Mouse (Mus musculus): ENCODE results near the gene Cox14. TPM values are rescaled to one million over a fixed set of nuclear protein-coding genes. Genes with fewer than 3 reads are reported as not detected.

Cox14 gene
- polyA plus RNA-seq, 1 experiment from 2014 or later: 297 TPM

DNA sequence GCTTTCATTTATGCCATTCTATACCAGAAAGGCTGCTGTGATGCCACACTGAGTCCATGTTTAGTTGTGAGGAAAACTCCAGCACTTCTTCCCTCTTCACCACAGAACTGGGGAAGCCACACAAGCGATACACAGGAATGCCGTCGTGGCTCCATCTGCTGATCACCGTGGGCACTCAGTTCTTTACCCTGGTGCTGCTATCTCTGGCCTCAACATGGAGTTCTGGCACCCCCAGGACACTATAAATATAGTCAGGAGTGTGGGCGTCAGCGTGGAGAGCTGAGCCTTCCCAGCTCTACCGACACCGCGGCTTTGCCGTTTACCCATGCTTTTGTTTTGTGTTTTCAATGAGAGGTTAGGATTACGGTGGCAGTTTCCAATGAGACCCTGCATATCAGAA, 11.3 kb downstream of the Cox14 start:
- Histone ChIP-seq H3K27me3 (ENCODE audit: insufficient read depth, low read length) (no peaks in the 10 kb centered on the region), H3K36me3 (ENCODE audit: insufficient read depth, low read length) (peaks cover 36% of the 10 kb centered on the region; the same call in 1 of the 2 replicates), H3K4me3 (replicated peaks; ENCODE audit: low read depth, low read length) (no peak overlapping the region), H3K4me1 (replicated peaks; ENCODE audit: insufficient read depth, low read length) (no peaks in the 10 kb centered on the region), H3K9ac (ENCODE audit: low read depth, low read length) (no peak overlapping the region), H3K27ac (no peak overlapping the region), H3K9me3 (replicated peaks; ENCODE audit: low read length) (no peaks in the 10 kb centered on the region), H3K4me2 (ENCODE audit: low read length) (no peak overlapping the region)
- TF ChIP-seq CTCF (IDR thresholded peaks at IDR 0.05; ENCODE audit: low read depth): no peak
- DNase-seq (ENCODE audit: low spot score) (no peak), ATAC-seq (replicated peaks; ENCODE audit: low FRiP score, low read depth) (no peak)
- 88% methylated on average over 11 of the region's 11 CpGs for WGBS

DNA sequence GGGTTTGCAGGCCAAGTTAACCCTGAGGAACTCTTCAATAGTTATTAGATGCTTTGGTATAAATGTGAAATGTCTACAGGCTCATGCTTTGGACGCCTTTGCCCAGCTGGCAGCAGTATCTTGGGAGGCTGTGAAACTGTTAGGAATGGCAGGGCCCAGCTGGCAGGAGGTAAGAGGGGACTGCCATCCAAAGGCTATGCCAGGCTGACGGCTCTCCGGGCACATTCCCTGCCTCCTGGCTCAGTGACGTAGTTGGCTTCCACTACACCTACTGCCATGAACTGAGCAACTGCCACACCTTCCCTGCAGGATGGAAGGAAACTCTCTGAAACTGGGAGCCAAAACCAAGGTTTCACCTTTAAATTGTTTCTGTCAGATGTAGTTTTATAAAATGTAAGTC, 14.8 kb downstream of the Cox14 start:
- no peaks in the 10 kb centered on the region for H3K4me1 ChIP-seq (replicated peaks; ENCODE audit: insufficient read depth, low read length)
- DNase-seq (ENCODE audit: low spot score) (no peak), ATAC-seq (replicated peaks; ENCODE audit: low FRiP score, low read depth) (no peak)
- H3K4me2 ChIP-seq (ENCODE audit: low read length): no peak overlapping the region
- H3K27me3 ChIP-seq (ENCODE audit: insufficient read depth, low read length): no peaks in the 10 kb centered on the region
- H3K9ac ChIP-seq (ENCODE audit: low read depth, low read length): no peak overlapping the region
- no peak overlapping the region for H3K27ac ChIP-seq
- H3K4me3 ChIP-seq (replicated peaks; ENCODE audit: low read depth, low read length): no peak overlapping the region
- 97% methylated on average over 4 of the region's 4 CpGs for WGBS
- H3K9me3 ChIP-seq (replicated peaks; ENCODE audit: low read length): no peaks in the 10 kb centered on the region
- no peak for TF ChIP-seq CTCF (IDR thresholded peaks at IDR 0.05; ENCODE audit: low read depth)
- H3K36me3 ChIP-seq (ENCODE audit: insufficient read depth, low read length): peaks cover 40% of the 10 kb centered on the region

DNA sequence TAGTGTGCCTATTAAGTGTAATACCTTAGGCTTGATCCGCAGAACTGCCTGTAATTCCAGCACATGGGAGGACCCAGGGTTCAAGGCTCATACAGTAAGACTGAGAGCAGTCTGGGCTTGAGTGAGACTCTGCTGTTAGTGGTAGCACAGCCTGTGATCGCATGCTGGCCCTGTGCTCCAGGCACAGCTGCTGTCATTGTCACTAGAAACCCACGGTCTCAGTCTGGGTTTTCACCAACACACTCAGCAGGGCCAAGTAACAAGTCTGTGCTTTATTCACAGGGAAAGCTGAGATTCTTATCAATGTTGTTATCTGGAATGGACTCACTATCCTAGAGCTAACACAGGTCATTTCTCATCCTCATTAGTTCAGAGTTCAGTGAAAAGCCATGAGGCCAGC, 28.8 kb downstream of the Cox14 start:
- no peaks in the 10 kb centered on the region for H3K36me3 ChIP-seq (ENCODE audit: insufficient read depth, low read length)
- TF ChIP-seq CTCF (IDR thresholded peaks at IDR 0.05; ENCODE audit: low read depth): no peak
- no peaks in the 10 kb centered on the region for H3K4me1 ChIP-seq (replicated peaks; ENCODE audit: insufficient read depth, low read length)
- H3K4me3 ChIP-seq (replicated peaks; ENCODE audit: low read depth, low read length): no peak overlapping the region
- no peaks in the 10 kb centered on the region for H3K9me3 ChIP-seq (replicated peaks; ENCODE audit: low read length)
- H3K9ac ChIP-seq (ENCODE audit: low read depth, low read length): no peak overlapping the region
- H3K27me3 ChIP-seq (ENCODE audit: insufficient read depth, low read length): no peaks in the 10 kb centered on the region
- no peak overlapping the region for H3K27ac ChIP-seq
- WGBS: 72% methylated on average over 3 of the region's 3 CpGs
- ATAC-seq (replicated peaks; ENCODE audit: low FRiP score, low read depth): no peak
- DNase-seq (ENCODE audit: low spot score): no peak
- H3K4me2 ChIP-seq (ENCODE audit: low read length): no peak overlapping the region

DNA sequence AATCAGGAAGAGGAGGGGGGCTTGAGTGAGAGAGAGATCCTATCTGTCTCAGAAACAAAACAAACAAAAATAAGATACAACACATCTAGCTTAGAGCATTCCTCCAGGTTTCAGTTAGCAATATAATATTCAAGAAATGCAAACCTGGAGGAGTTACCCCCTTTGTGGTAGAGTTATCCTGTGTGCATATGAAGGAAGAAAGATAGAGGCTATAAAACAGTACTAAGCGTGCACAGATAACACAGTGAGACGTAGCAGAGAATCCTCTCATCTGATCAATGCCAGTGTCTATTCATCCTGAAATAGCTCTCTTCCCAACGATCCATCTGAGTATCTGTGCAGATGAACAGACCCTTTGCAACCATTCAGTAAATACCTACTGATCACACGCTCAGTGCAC, 42.0 kb downstream of the Cox14 start:
- ATAC-seq (replicated peaks; ENCODE audit: low FRiP score, low read depth) (no peak), DNase-seq (ENCODE audit: low spot score) (no peak)
- H3K4me1 ChIP-seq (replicated peaks; ENCODE audit: insufficient read depth, low read length): peaks cover 2% of the 10 kb centered on the region; the same call in 1 of the 2 replicates
- no peaks in the 10 kb centered on the region for H3K9me3 ChIP-seq (replicated peaks; ENCODE audit: low read length)
- H3K4me3 ChIP-seq (replicated peaks; ENCODE audit: low read depth, low read length): no peak overlapping the region
- 78% methylated on average over 4 of the region's 4 CpGs for WGBS
- no peaks in the 10 kb centered on the region for H3K27me3 ChIP-seq (ENCODE audit: insufficient read depth, low read length)
- H3K36me3 ChIP-seq (ENCODE audit: insufficient read depth, low read length): 0 out of 2 replicates have a peak, but pooled peaks cover 4% of the 10 kb centered on the region
- H3K9ac ChIP-seq (ENCODE audit: low read depth, low read length): no peak overlapping the region
- no peak overlapping the region for H3K27ac ChIP-seq
- no peak for TF ChIP-seq CTCF (IDR thresholded peaks at IDR 0.05; ENCODE audit: low read depth)
- no peak overlapping the region for H3K4me2 ChIP-seq (ENCODE audit: low read length)

DNA sequence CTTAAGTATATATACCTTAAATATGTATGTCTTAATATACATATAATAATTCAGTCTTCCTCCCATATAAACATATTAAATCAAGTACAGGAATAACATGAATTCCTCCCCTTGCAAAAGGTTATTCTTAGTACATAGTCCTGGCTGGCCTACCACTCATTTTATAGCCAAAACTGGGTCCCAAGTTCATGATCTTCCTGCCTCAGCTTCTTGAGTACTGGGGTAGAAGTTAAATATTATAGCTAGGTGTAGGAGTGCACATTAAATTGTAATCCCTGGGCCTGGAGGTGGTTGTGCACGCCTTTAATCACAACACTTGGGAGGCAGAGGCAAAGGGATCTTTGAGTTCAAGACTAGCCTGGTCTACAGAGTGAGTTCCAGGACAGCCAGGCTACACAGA, 43.3 kb downstream of the Cox14 start:
- 63% methylated on average over 1 of the region's 1 CpGs for WGBS
- no peak overlapping the region for H3K4me2 ChIP-seq (ENCODE audit: low read length)
- H3K9ac ChIP-seq (ENCODE audit: low read depth, low read length): no peak overlapping the region
- H3K4me3 ChIP-seq (replicated peaks; ENCODE audit: low read depth, low read length): no peak overlapping the region
- H3K4me1 ChIP-seq (replicated peaks; ENCODE audit: insufficient read depth, low read length): peaks cover 2% of the 10 kb centered on the region; the same call in 1 of the 2 replicates
- H3K9me3 ChIP-seq (replicated peaks; ENCODE audit: low read length): no peaks in the 10 kb centered on the region
- TF ChIP-seq CTCF (IDR thresholded peaks at IDR 0.05; ENCODE audit: low read depth): no peak
- DNase-seq (ENCODE audit: low spot score) (no peak), ATAC-seq (replicated peaks; ENCODE audit: low FRiP score, low read depth) (no peak)
- H3K36me3 ChIP-seq (ENCODE audit: insufficient read depth, low read length): 0 out of 2 replicates have a peak, but pooled peaks cover 4% of the 10 kb centered on the region
- H3K27ac ChIP-seq: no peak overlapping the region
- H3K27me3 ChIP-seq (ENCODE audit: insufficient read depth, low read length): no peaks in the 10 kb centered on the region

DNA sequence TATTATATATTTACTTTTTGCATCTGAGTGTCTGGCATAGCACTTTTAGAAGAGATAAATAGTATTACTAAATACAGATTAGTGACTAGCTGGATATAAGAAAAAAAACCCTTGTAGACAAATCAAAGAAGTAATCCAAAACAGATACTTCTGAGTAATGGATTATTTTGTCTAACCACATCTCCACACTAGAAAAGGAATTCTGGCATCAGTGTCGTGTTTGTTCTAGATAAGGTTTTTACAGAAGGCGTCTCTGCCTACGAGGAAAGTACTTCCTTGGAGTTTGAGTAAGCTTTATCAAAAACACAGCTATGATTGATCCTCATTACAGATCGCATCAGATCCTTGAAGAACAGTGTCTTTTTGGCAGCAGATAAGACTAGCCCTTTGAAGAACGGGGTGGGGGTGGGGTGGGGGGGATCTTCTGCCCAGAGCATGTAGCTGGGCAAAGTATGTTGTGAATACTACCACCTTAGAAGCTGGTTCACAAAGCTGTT, 45.6 kb downstream of the Cox14 start:
- 17% methylated on average over 5 of the region's 5 CpGs for WGBS
- DNase-seq (ENCODE audit: low spot score): no peak
- Histone ChIP-seq H3K9me3 (replicated peaks; ENCODE audit: low read length) (no peaks in the 10 kb centered on the region), H3K4me3 (replicated peaks; ENCODE audit: low read depth, low read length) (peak overlapping the region; percentile 84), H3K27ac (no peak overlapping the region), H3K9ac (ENCODE audit: low read depth, low read length) (peak overlapping the region; percentile 87), H3K4me2 (ENCODE audit: low read length) (peak overlapping the region; percentile 83), H3K27me3 (ENCODE audit: insufficient read depth, low read length) (no peaks in the 10 kb centered on the region), H3K4me1 (replicated peaks; ENCODE audit: insufficient read depth, low read length) (peaks cover 2% of the 10 kb centered on the region; the same call in 1 of the 2 replicates), H3K36me3 (ENCODE audit: insufficient read depth, low read length) (0 out of 2 replicates have a peak, but pooled peaks cover 4% of the 10 kb centered on the region)
- no peak for ATAC-seq (replicated peaks; ENCODE audit: low FRiP score, low read depth)
- TF ChIP-seq CTCF (IDR thresholded peaks at IDR 0.05; ENCODE audit: low read depth): no peak
